In genomic region chr11:46251994-46252393, GRCm38 (mm10) we compare ENCODE assay signal across 8 mouse cellular contexts. TPM values are rescaled to one million over a fixed set of nuclear protein-coding genes. Genes with fewer than 3 reads are reported as not detected.
DNase-seq lines count a peak whose midpoint lies in the region.

No protein-coding gene starts in this region.

- intact Hi-C loops in heart, postnatal 10 days (cut with DNase I) = loop anchor here (2.0 kb wide), 1 partner anchor 305 kb away; no protein-coding TSS in a partner anchor

- peak; percentile 36 to 60 for DNase-seq in CD8-positive naive resting alpha-beta T cell, adult 2 months (ENCODE audit: low read depth in 2 of 2, low spot score in 2 of 2)
- DNase-seq in adrenal gland, adult 18-20 months (ENCODE audit: low spot score in 2 of 2) = peak; percentile 62 to 66
- peak; percentile 72 for DNase-seq in embryo, embryonic 10.5 days (ENCODE audit: low spot score)
- DNase-seq in heart, postnatal 10 days = peak; percentile 66 to 76
- peak; percentile 63 to 83 for DNase-seq in layer of hippocampus, adult 18-20 months (ENCODE audit: low spot score in 2 of 2)
- peak; percentile 74 for DNase-seq in lung, postnatal 36 days
- peak; percentile 70 for DNase-seq in right cerebral cortex, adult 18-20 months
- peak; percentile 74 for DNase-seq in urinary bladder, postnatal 14 days (ENCODE audit: low spot score)

RNA-seq across cellular contexts. Expression of gene Fndc9, which starts 16.7 kb away (rescaled TPM):
- not detected for total RNA-seq in adrenal gland, adult 18-20 months (2021)
- total RNA-seq in heart, postnatal 10 days (2021) = not detected
- total RNA-seq in layer of hippocampus, adult 18-20 months (2021) = 1 to 10 TPM in 1 of 2 experiments, under 1 TPM in 1; 0.63 to 1.3 TPM

Comparison
In these comparisons a context has a peak if more than half of its experiments do, and no peak if none do; other contexts are left out.
1. Peak in every context shown above with its lines: DNase-seq.